Mouse (Mus musculus): Measurements from ENCODE around the gene Cdk14. TPM values are rescaled to one million over a fixed set of nuclear protein-coding genes. Genes with fewer than 3 reads are reported as not detected.

Gene Cdk14
- polyA plus RNA-seq, 1 experiment from 2014 or later, result 10.8 TPM

GRCm38 (mm10) chr5:5116775-5117522, 303.2 kb downstream of the Cdk14 start:
- Histone ChIP-seq H3K36me3 (no peaks in the 10 kb centered on the region), H3K27me3 (replicated peaks) (no peaks in the 10 kb centered on the region), H3K27ac (replicated peaks) (no peak overlapping the region), H3K4me2 (no peak overlapping the region), H3K4me1 (peaks cover 7% of the 10 kb centered on the region), H3K4me3 (no peak overlapping the region), H3K9ac (no peak overlapping the region), H3K9me3 (no peaks in the 10 kb centered on the region)
- WGBS, result 83% methylated on average over 5 of the region's 5 CpGs
- ATAC-seq (ENCODE audit: extremely low read depth, insufficient number of reproducible peaks, low FRiP score, low TSS enrichment), result no peak

- Histone ChIP-seq H3K9me3 (no peaks in the 10 kb centered on the region), H3K4me1 (peaks cover 18% of the 10 kb centered on the region)
- WGBS, result 77% methylated on average over 1 of the region's 1 CpGs
Measured at GRCm38 (mm10) chr5:5115546-5115945, 304.6 kb downstream of the Cdk14 start.

GRCm38 (mm10) chr5:5109621-5110020, 310.5 kb downstream of the Cdk14 start:
- no peak for ATAC-seq (ENCODE audit: extremely low read depth, insufficient number of reproducible peaks, low FRiP score, low TSS enrichment)
- 20% methylated on average over 3 of the region's 3 CpGs for WGBS
- 0 out of 2 replicates have a peak overlapping the region, but pooled peaks have one; percentile 12 for H3K4me2 ChIP-seq

More at GRCm38 (mm10) chr5:5115546-5115945, 304.6 kb downstream of the Cdk14 start:
- H3K4me3 ChIP-seq, result no peak overlapping the region
- no peaks in the 10 kb centered on the region for H3K27me3 ChIP-seq (replicated peaks)
- no peak overlapping the region for H3K9ac ChIP-seq
- H3K36me3 ChIP-seq, result no peaks in the 10 kb centered on the region
- no peak for ATAC-seq (ENCODE audit: extremely low read depth, insufficient number of reproducible peaks, low FRiP score, low TSS enrichment)
- no peak overlapping the region for H3K4me2 ChIP-seq
- no peak overlapping the region for H3K27ac ChIP-seq (replicated peaks)

GRCm38 (mm10) chr5:5109017-5109416, 311.1 kb downstream of the Cdk14 start:
- Histone ChIP-seq H3K9ac (no peak overlapping the region), H3K4me2 (no peak overlapping the region), H3K4me3 (no peak overlapping the region), H3K36me3 (no peaks in the 10 kb centered on the region), H3K27me3 (replicated peaks) (no peaks in the 10 kb centered on the region), H3K4me1 (peaks cover 55% of the 10 kb centered on the region), H3K9me3 (no peaks in the 10 kb centered on the region), H3K27ac (replicated peaks) (peak overlapping the region; percentile 60)
- ATAC-seq (ENCODE audit: extremely low read depth, insufficient number of reproducible peaks, low FRiP score, low TSS enrichment), result no peak
- 81% methylated on average over 3 of the region's 3 CpGs for WGBS

More at GRCm38 (mm10) chr5:5109621-5110020, 310.5 kb downstream of the Cdk14 start:
- Histone ChIP-seq H3K9ac (no peak overlapping the region), H3K27ac (replicated peaks) (peak overlapping the region; percentile 60; the same call in 1 of the 2 replicates), H3K9me3 (no peaks in the 10 kb centered on the region), H3K27me3 (replicated peaks) (no peaks in the 10 kb centered on the region), H3K4me3 (no peak overlapping the region), H3K36me3 (no peaks in the 10 kb centered on the region), H3K4me1 (peaks cover 52% of the 10 kb centered on the region)

- H3K4me1 ChIP-seq, result peaks cover 7% of the 10 kb centered on the region
- no peak overlapping the region for H3K4me3 ChIP-seq
- no peak overlapping the region for H3K9ac ChIP-seq
- H3K27me3 ChIP-seq (replicated peaks), result no peaks in the 10 kb centered on the region
- WGBS, result 58% methylated on average over 3 of the region's 3 CpGs
- H3K4me2 ChIP-seq, result no peak overlapping the region
- no peak for ATAC-seq (ENCODE audit: extremely low read depth, insufficient number of reproducible peaks, low FRiP score, low TSS enrichment)
- H3K36me3 ChIP-seq, result no peaks in the 10 kb centered on the region
- H3K27ac ChIP-seq (replicated peaks), result no peak overlapping the region
- no peaks in the 10 kb centered on the region for H3K9me3 ChIP-seq
Measured at GRCm38 (mm10) chr5:5096248-5096915, 323.7 kb downstream of the Cdk14 start.

- Histone ChIP-seq H3K4me2 (no peak overlapping the region), H3K4me3 (no peak overlapping the region), H3K9ac (no peak overlapping the region), H3K36me3 (no peaks in the 10 kb centered on the region), H3K27me3 (replicated peaks) (no peaks in the 10 kb centered on the region), H3K4me1 (peaks cover 7% of the 10 kb centered on the region), H3K27ac (replicated peaks) (no peak overlapping the region), H3K9me3 (no peaks in the 10 kb centered on the region)
- 84% methylated on average over 7 of the region's 7 CpGs for WGBS
- no peak for ATAC-seq (ENCODE audit: extremely low read depth, insufficient number of reproducible peaks, low FRiP score, low TSS enrichment)
Measured at GRCm38 (mm10) chr5:5092736-5093135, 327.4 kb downstream of the Cdk14 start.

- H3K36me3 ChIP-seq, result 0 out of 2 replicates have a peak, but pooled peaks cover 7% of the 10 kb centered on the region
- 32% methylated on average over 1 of the region's 1 CpGs for WGBS
- no peak overlapping the region for H3K9ac ChIP-seq
- no peaks in the 10 kb centered on the region for H3K27me3 ChIP-seq (replicated peaks)
- no peak overlapping the region for H3K4me3 ChIP-seq
- H3K4me1 ChIP-seq, result peaks cover 9% of the 10 kb centered on the region
- H3K9me3 ChIP-seq, result no peaks in the 10 kb centered on the region
- H3K4me2 ChIP-seq, result no peak overlapping the region
- 0 out of 2 replicates have a peak overlapping the region, but pooled peaks have one; percentile 10 for H3K27ac ChIP-seq (replicated peaks)
- no peak for ATAC-seq (ENCODE audit: extremely low read depth, insufficient number of reproducible peaks, low FRiP score, low TSS enrichment)
Measured at GRCm38 (mm10) chr5:5071526-5071925, 348.6 kb downstream of the Cdk14 start.

- H3K36me3 ChIP-seq, result no peaks in the 10 kb centered on the region
- H3K9ac ChIP-seq, result no peak overlapping the region
- H3K27ac ChIP-seq (replicated peaks), result no peak overlapping the region
- WGBS, result 87% methylated on average over 3 of the region's 3 CpGs
- H3K9me3 ChIP-seq, result no peaks in the 10 kb centered on the region
- no peak overlapping the region for H3K4me2 ChIP-seq
- H3K4me1 ChIP-seq, result no peaks in the 10 kb centered on the region
- H3K4me3 ChIP-seq, result no peak overlapping the region
- no peaks in the 10 kb centered on the region for H3K27me3 ChIP-seq (replicated peaks)
- no peak for ATAC-seq (ENCODE audit: extremely low read depth, insufficient number of reproducible peaks, low FRiP score, low TSS enrichment)
Measured at GRCm38 (mm10) chr5:5064686-5065085, 355.4 kb downstream of the Cdk14 start.

GRCm38 (mm10) chr5:5056102-5056883, 363.8 kb downstream of the Cdk14 start:
- Histone ChIP-seq H3K9me3 (no peaks in the 10 kb centered on the region), H3K36me3 (no peaks in the 10 kb centered on the region), H3K4me1 (peaks cover 28% of the 10 kb centered on the region), H3K9ac (no peak overlapping the region), H3K4me3 (no peak overlapping the region), H3K27ac (replicated peaks) (peak overlapping the region; percentile 48), H3K27me3 (replicated peaks) (no peaks in the 10 kb centered on the region), H3K4me2 (no peak overlapping the region)
- no peak for ATAC-seq (ENCODE audit: extremely low read depth, insufficient number of reproducible peaks, low FRiP score, low TSS enrichment)
- 33% methylated on average over 4 of the region's 4 CpGs for WGBS

- H3K4me2 ChIP-seq, result no peak overlapping the region
- peak overlapping the region; percentile 48 for H3K27ac ChIP-seq (replicated peaks)
- H3K4me3 ChIP-seq, result no peak overlapping the region
- ATAC-seq (ENCODE audit: extremely low read depth, insufficient number of reproducible peaks, low FRiP score, low TSS enrichment), result no peak
- H3K9ac ChIP-seq, result no peak overlapping the region
- H3K27me3 ChIP-seq (replicated peaks), result no peaks in the 10 kb centered on the region
- peaks cover 28% of the 10 kb centered on the region for H3K4me1 ChIP-seq
- H3K36me3 ChIP-seq, result no peaks in the 10 kb centered on the region
- WGBS, result 35% methylated on average over 1 of the region's 1 CpGs
- no peaks in the 10 kb centered on the region for H3K9me3 ChIP-seq
Measured at GRCm38 (mm10) chr5:5055494-5055893, 364.6 kb downstream of the Cdk14 start.

GRCm38 (mm10) chr5:5054270-5054669, 365.8 kb downstream of the Cdk14 start:
- H3K27me3 ChIP-seq (replicated peaks), result no peaks in the 10 kb centered on the region
- peaks cover 28% of the 10 kb centered on the region for H3K4me1 ChIP-seq
- H3K9me3 ChIP-seq, result no peaks in the 10 kb centered on the region
- no peaks in the 10 kb centered on the region for H3K36me3 ChIP-seq
- H3K9ac ChIP-seq, result no peak overlapping the region; the same call in 1 of the 2 replicates
- ATAC-seq (ENCODE audit: extremely low read depth, insufficient number of reproducible peaks, low FRiP score, low TSS enrichment), result no peak
- WGBS, result 22% methylated on average over 1 of the region's 1 CpGs
- no peak overlapping the region for H3K4me3 ChIP-seq
- no peak overlapping the region for H3K27ac ChIP-seq (replicated peaks)
- H3K4me2 ChIP-seq, result no peak overlapping the region

All from heart, embryonic 13.5 days (tissue).